Mouse (Mus musculus) forelimb bud, embryonic 11.5 days (tissue): Measurements from ENCODE around the gene Pmvk.
"Not testable (repeated sequence)": the region's sequence is repeated elsewhere in the genome, so short reads cannot be mapped to it uniquely, and the experiment has no call there.

Experiments used
- DNase-seq: peaks from one replicate; pipeline ENCODE4 v3.0.0-alpha.2; 2012; ENCODE audit warnings: low read depth, low spot score

The Pmvk gene

GRCm38 (mm10) chr3:89429021-89429420 lies 25.3 kb upstream of the Pmvk start:
- not testable (repeated sequence) for DNase-seq

GRCm38 (mm10) chr3:89430171-89431159 lies 23.9 kb upstream of the Pmvk start, which contains the start of gene Pygo2:
Gene Pygo2, plus strand, starts transcription at chr3:89430214.
- peak; percentile 94 for DNase-seq

GRCm38 (mm10) chr3:89432606-89433005 lies 21.7 kb upstream of the Pmvk start:
- no peak for DNase-seq

- no peak for DNase-seq
Measured at GRCm38 (mm10) chr3:89434532-89434931, 19.8 kb upstream of the Pmvk start.

GRCm38 (mm10) chr3:89435041-89435440 lies 19.3 kb upstream of the Pmvk start:
- DNase-seq, result no peak

GRCm38 (mm10) chr3:89436176-89437113 lies 17.9 kb upstream of the Pmvk start, which contains the start of gene Pbxip1:
Gene Pbxip1, plus strand, starts transcription at chr3:89436706.
- peak; percentile 75 for DNase-seq

- no peak for DNase-seq
Measured at GRCm38 (mm10) chr3:89437269-89437668, 17.1 kb upstream of the Pmvk start.

GRCm38 (mm10) chr3:89440691-89441090 lies 13.7 kb upstream of the Pmvk start:
- no peak for DNase-seq

- DNase-seq, result no peak
Measured at GRCm38 (mm10) chr3:89448720-89449537, 5.4 kb upstream of the Pmvk start.

GRCm38 (mm10) chr3:89449541-89449940 lies 4.8 kb upstream of the Pmvk start:
- DNase-seq, result peak; percentile 74

- DNase-seq, result no peak
Measured at GRCm38 (mm10) chr3:89451916-89452315, 2.4 kb upstream of the Pmvk start.

- DNase-seq, result no peak
Measured at GRCm38 (mm10) chr3:89455786-89456285, 1.5 kb downstream of the Pmvk start.

- DNase-seq, result peak; percentile 85
Measured at GRCm38 (mm10) chr3:89456726-89457665, 2.7 kb downstream of the Pmvk start.

GRCm38 (mm10) chr3:89458372-89458964 lies 4.1 kb downstream of the Pmvk start:
- DNase-seq, result no peak

GRCm38 (mm10) chr3:89458965-89459807 lies 4.8 kb downstream of the Pmvk start:
- DNase-seq, result peak; percentile 93

- no peak for DNase-seq
Measured at GRCm38 (mm10) chr3:89468268-89468667, 13.9 kb downstream of the Pmvk start.

- no peak for DNase-seq
Measured at GRCm38 (mm10) chr3:89472280-89472679, 17.9 kb downstream of the Pmvk start.

GRCm38 (mm10) chr3:89473838-89474237 lies 19.5 kb downstream of the Pmvk start:
- DNase-seq, result no peak
